Mouse (Mus musculus) lung, adult 18-20 months (tissue): Measurements from ENCODE around the gene Wdfy4.

ENCODE experiments used
- DNase-seq, 2 experiments: peaks; one replicate each; pipeline ENCODE4 v3.0.0; 2022; ENCODE audit warnings: mixed read lengths in 2 of 2

Gene Wdfy4

GRCm38 (mm10) chr14:33185068-33185800, at the start of gene Wdfy4:
Gene Wdfy4, minus strand, starts transcription at chr14:33185508.
- DNase-seq, result peak; percentile 49 to 65

- peak; percentile 24 for DNase-seq
These were observed 46.7 kb upstream of the Wdfy4 start for GRCm38 (mm10) chr14:33232048-33232447.

- no peak for DNase-seq
These were observed 46.0 kb upstream of the Wdfy4 start for GRCm38 (mm10) chr14:33231311-33231710.

- DNase-seq, result no peak
These were observed 45.4 kb upstream of the Wdfy4 start for GRCm38 (mm10) chr14:33230672-33231071.

- no peak for DNase-seq
These were observed 39.9 kb upstream of the Wdfy4 start for GRCm38 (mm10) chr14:33225235-33225634.

- no peak for DNase-seq
These were observed 31.3 kb upstream of the Wdfy4 start for GRCm38 (mm10) chr14:33216343-33217208.

GRCm38 (mm10) chr14:33215163-33215562, 29.9 kb upstream of the Wdfy4 start:
- DNase-seq, result no peak

GRCm38 (mm10) chr14:33214767-33215128, 29.4 kb upstream of the Wdfy4 start:
- DNase-seq, result no peak

GRCm38 (mm10) chr14:33213823-33214766, 28.8 kb upstream of the Wdfy4 start, which contains the start of gene Arhgap22:
Gene Arhgap22, plus strand, starts transcription at chr14:33214026.
- peak; percentile 74 to 77 for DNase-seq

- no peak for DNase-seq
These were observed 27.6 kb upstream of the Wdfy4 start for GRCm38 (mm10) chr14:33212958-33213309.

- no peak for DNase-seq
These were observed 27.1 kb upstream of the Wdfy4 start for GRCm38 (mm10) chr14:33212271-33212957.

- no peak for DNase-seq
These were observed 25.5 kb upstream of the Wdfy4 start for GRCm38 (mm10) chr14:33210806-33211205.

GRCm38 (mm10) chr14:33208331-33208730, 23.0 kb upstream of the Wdfy4 start:
- no peak for DNase-seq

- no peak for DNase-seq
These were observed 21.7 kb upstream of the Wdfy4 start for GRCm38 (mm10) chr14:33207011-33207410.

- DNase-seq, result no peak
These were observed 20.1 kb upstream of the Wdfy4 start for GRCm38 (mm10) chr14:33205280-33205965.

GRCm38 (mm10) chr14:33203777-33204176, 18.5 kb upstream of the Wdfy4 start:
- peak in 1 of 2 experiments; percentile 22 for DNase-seq

GRCm38 (mm10) chr14:33202885-33203284, 17.6 kb upstream of the Wdfy4 start:
- no peak for DNase-seq

GRCm38 (mm10) chr14:33202161-33202560, 16.9 kb upstream of the Wdfy4 start:
- DNase-seq, result no peak

GRCm38 (mm10) chr14:33194241-33194640, 8.9 kb upstream of the Wdfy4 start:
- no peak for DNase-seq

- DNase-seq, result no peak
These were observed 8.5 kb upstream of the Wdfy4 start for GRCm38 (mm10) chr14:33193762-33194161.

GRCm38 (mm10) chr14:33190646-33191045, 5.3 kb upstream of the Wdfy4 start:
- no peak for DNase-seq
